Mouse (Mus musculus): ENCODE data around the gene Epgn. TPM values are rescaled to one million over a fixed set of nuclear protein-coding genes. Genes with fewer than 3 reads are reported as not detected.

The Epgn gene
- polyA plus RNA-seq, 1 experiment from 2014 or later: 0.59 TPM

Other genes starting within 250 kb of the Epgn start
- gene Cxcl3, start 241.4 kb upstream of the Epgn start, polyA plus RNA-seq (2015; fragmentation: Nextera tagmentation; extraction: Ambion mirVana): 0.16 TPM in 1 of 2 replicates, not detected in the other
- 0.08 and 0.29 TPM in 2 replicates for gene Cxcl15, start 232.9 kb upstream of the Epgn start, polyA plus RNA-seq (2015; fragmentation: Nextera tagmentation; extraction: Ambion mirVana)
- 1.3 TPM in 2 replicates for gene Cxcl1, start 136.2 kb upstream of the Epgn start, polyA plus RNA-seq (2015; fragmentation: Nextera tagmentation; extraction: Ambion mirVana)
- not detected in 2 replicates for gene Cxcl2, start 123.6 kb upstream of the Epgn start, polyA plus RNA-seq (2015; fragmentation: Nextera tagmentation; extraction: Ambion mirVana)
- 43.3 and 47.0 TPM in 2 replicates for gene Mthfd2l, start 96.3 kb upstream of the Epgn start, polyA plus RNA-seq (2015; fragmentation: Nextera tagmentation; extraction: Ambion mirVana)
- 0.56 and 0.60 TPM in 2 replicates for gene Ereg, start 47.2 kb downstream of the Epgn start, polyA plus RNA-seq (2015; fragmentation: Nextera tagmentation; extraction: Ambion mirVana)
- gene Areg, start 112.1 kb downstream of the Epgn start, polyA plus RNA-seq (2015; fragmentation: Nextera tagmentation; extraction: Ambion mirVana): 1.1 and 1.5 TPM in 2 replicates